Mouse (Mus musculus): ENCODE data around the gene Htr1f.

The Htr1f gene

GRCm38 (mm10) chr16:64876631-64877265, 228.9 kb downstream of the Htr1f start:
- in situ Hi-C loops (cut with MboI; ENCODE audit: unreplicated experiment in 2 of 2), result loop anchor here (5.0 to 25.0 kb wide), 3 partner anchors 109 to 1939 kb away; no protein-coding TSS in a partner anchor

DNA sequence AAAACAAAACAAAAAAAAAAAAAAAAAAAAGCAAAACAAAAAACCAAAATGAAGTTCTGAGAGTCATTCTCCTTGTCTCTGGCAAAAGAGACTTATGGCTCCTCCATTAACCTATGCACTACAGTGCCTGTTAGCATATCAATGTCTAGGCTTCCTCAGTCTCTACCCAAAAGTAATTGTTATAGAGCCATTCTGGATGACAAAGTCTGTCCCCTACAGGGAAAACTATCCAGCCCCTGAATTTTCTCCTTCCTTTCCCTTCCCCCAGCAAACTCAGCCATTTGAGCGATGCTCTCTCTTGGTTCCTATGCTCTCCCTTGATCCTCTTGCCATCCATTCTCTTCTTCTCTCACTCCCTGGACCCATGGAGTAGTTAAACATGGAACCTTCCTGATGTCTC, 229.8 kb downstream of the Htr1f start:
- in situ Hi-C loops (cut with MboI; ENCODE audit: unreplicated experiment in 2 of 2), result loop anchor here (5.0 to 25.0 kb wide), 3 partner anchors 109 to 1939 kb away; no protein-coding TSS in a partner anchor

DNA sequence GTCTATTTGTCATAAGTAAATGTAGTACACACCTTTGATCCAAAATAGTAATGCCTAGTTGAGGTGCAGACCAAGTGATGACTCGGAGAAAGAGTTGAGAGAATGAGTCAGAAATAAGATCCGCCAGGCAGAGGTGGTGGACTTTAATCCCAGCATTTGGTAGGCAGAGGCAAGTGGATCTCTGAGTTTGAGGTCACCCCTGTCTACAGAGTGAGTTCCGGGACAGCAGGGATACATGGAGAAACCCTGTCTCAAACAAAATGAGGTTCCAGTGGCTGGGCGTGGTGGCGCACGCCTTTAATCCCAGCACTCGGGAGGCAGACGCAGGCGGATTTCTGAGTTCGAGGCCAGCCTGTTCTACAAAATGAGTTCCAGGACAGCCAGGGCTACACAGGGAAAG, 230.3 kb downstream of the Htr1f start:
- in situ Hi-C loops (cut with MboI; ENCODE audit: unreplicated experiment in 2 of 2), result loop anchor here (5.0 to 25.0 kb wide), 3 partner anchors 108 to 1938 kb away; no protein-coding TSS in a partner anchor

Data from v-Abl transformed pro-B cells (cell line).